Mouse (Mus musculus): Measurements from ENCODE around the gene Map3k5. TPM values are rescaled to one million over a fixed set of nuclear protein-coding genes. Genes with fewer than 3 reads are reported as not detected.
"Not testable (repeated sequence)": the region's sequence is repeated elsewhere in the genome, so short reads cannot be mapped to it uniquely, and the experiment has no call there.

Map3k5 gene
- polyA plus RNA-seq, 1 experiment from 2014 or later, result 4.2 TPM

GRCm38 (mm10) chr10:19963206-19963605 lies 28.9 kb downstream of the Map3k5 start:
- Histone ChIP-seq H3K4me2 (no peak overlapping the region), H3K4me3 (ENCODE audit: low read depth, low read length) (no peak overlapping the region), H3K9ac (ENCODE audit: low read depth, low read length) (no peak overlapping the region), H3K9me3 (replicated peaks; ENCODE audit: control insufficient read depth, low read length) (no peaks in the 10 kb centered on the region), H3K27me3 (ENCODE audit: control insufficient read depth, insufficient read depth, low read length) (no peaks in the 10 kb centered on the region), H3K4me1 (ENCODE audit: control insufficient read depth, insufficient read depth, low read length) (peaks cover 3% of the 10 kb centered on the region), H3K27ac (ENCODE audit: low read depth, low read length) (no peak overlapping the region), H3K36me3 (ENCODE audit: control insufficient read depth, insufficient read depth, low read length) (no peaks in the 10 kb centered on the region)
- no peak for ATAC-seq (replicated peaks; ENCODE audit: insufficient number of reproducible peaks, low FRiP score, low TSS enrichment)
- 38% methylated on average over 1 of the region's 1 CpGs for WGBS (ENCODE audit: insufficient replicate concordance)

GRCm38 (mm10) chr10:19964105-19964504 lies 29.8 kb downstream of the Map3k5 start:
- Histone ChIP-seq H3K9me3 (replicated peaks; ENCODE audit: control insufficient read depth, low read length) (no peaks in the 10 kb centered on the region), H3K9ac (ENCODE audit: low read depth, low read length) (no peak overlapping the region), H3K27ac (ENCODE audit: low read depth, low read length) (no peak overlapping the region), H3K4me2 (no peak overlapping the region), H3K36me3 (ENCODE audit: control insufficient read depth, insufficient read depth, low read length) (no peaks in the 10 kb centered on the region), H3K4me1 (ENCODE audit: control insufficient read depth, insufficient read depth, low read length) (peaks cover 3% of the 10 kb centered on the region; the same call in 1 of the 2 replicates), H3K27me3 (ENCODE audit: control insufficient read depth, insufficient read depth, low read length) (no peaks in the 10 kb centered on the region), H3K4me3 (ENCODE audit: low read depth, low read length) (no peak overlapping the region)
- 85% methylated on average over 4 of the region's 4 CpGs for WGBS (ENCODE audit: insufficient replicate concordance)
- no peak for ATAC-seq (replicated peaks; ENCODE audit: insufficient number of reproducible peaks, low FRiP score, low TSS enrichment)

GRCm38 (mm10) chr10:19966597-19966996 lies 32.3 kb downstream of the Map3k5 start:
- Histone ChIP-seq H3K27ac (ENCODE audit: low read depth, low read length) (no peak overlapping the region), H3K4me3 (ENCODE audit: low read depth, low read length) (no peak overlapping the region), H3K27me3 (ENCODE audit: control insufficient read depth, insufficient read depth, low read length) (no peaks in the 10 kb centered on the region), H3K4me2 (no peak overlapping the region), H3K9ac (ENCODE audit: low read depth, low read length) (no peak overlapping the region), H3K36me3 (ENCODE audit: control insufficient read depth, insufficient read depth, low read length) (no peaks in the 10 kb centered on the region), H3K9me3 (replicated peaks; ENCODE audit: control insufficient read depth, low read length) (no peaks in the 10 kb centered on the region), H3K4me1 (ENCODE audit: control insufficient read depth, insufficient read depth, low read length) (peaks cover 3% of the 10 kb centered on the region; the same call in 1 of the 2 replicates)
- ATAC-seq (replicated peaks; ENCODE audit: insufficient number of reproducible peaks, low FRiP score, low TSS enrichment), result no peak
- 84% methylated on average over 6 of the region's 6 CpGs for WGBS (ENCODE audit: insufficient replicate concordance)

- H3K36me3 ChIP-seq (ENCODE audit: control insufficient read depth, insufficient read depth, low read length), result no peaks in the 10 kb centered on the region
- no peak overlapping the region for H3K27ac ChIP-seq (ENCODE audit: low read depth, low read length)
- H3K9ac ChIP-seq (ENCODE audit: low read depth, low read length), result no peak overlapping the region
- no peaks in the 10 kb centered on the region for H3K27me3 ChIP-seq (ENCODE audit: control insufficient read depth, insufficient read depth, low read length)
- no peak overlapping the region for H3K4me2 ChIP-seq
- peaks cover 3% of the 10 kb centered on the region; the same call in 1 of the 2 replicates for H3K4me1 ChIP-seq (ENCODE audit: control insufficient read depth, insufficient read depth, low read length)
- WGBS (ENCODE audit: insufficient replicate concordance), result 81% methylated on average over 8 of the region's 8 CpGs
- ATAC-seq (replicated peaks; ENCODE audit: insufficient number of reproducible peaks, low FRiP score, low TSS enrichment), result no peak
- H3K9me3 ChIP-seq (replicated peaks; ENCODE audit: control insufficient read depth, low read length), result no peaks in the 10 kb centered on the region
- H3K4me3 ChIP-seq (ENCODE audit: low read depth, low read length), result no peak overlapping the region
These were observed 34.2 kb downstream of the Map3k5 start for GRCm38 (mm10) chr10:19968445-19968844.

- H3K4me1 ChIP-seq (ENCODE audit: control insufficient read depth, insufficient read depth, low read length), result peaks cover 9% of the 10 kb centered on the region; the same call in 1 of the 2 replicates
- no peaks in the 10 kb centered on the region for H3K27me3 ChIP-seq (ENCODE audit: control insufficient read depth, insufficient read depth, low read length)
- no peak overlapping the region for H3K4me2 ChIP-seq
- ATAC-seq (replicated peaks; ENCODE audit: insufficient number of reproducible peaks, low FRiP score, low TSS enrichment), result no peak
- no peak overlapping the region for H3K9ac ChIP-seq (ENCODE audit: low read depth, low read length)
- H3K36me3 ChIP-seq (ENCODE audit: control insufficient read depth, insufficient read depth, low read length), result no peaks in the 10 kb centered on the region
- no peaks in the 10 kb centered on the region for H3K9me3 ChIP-seq (replicated peaks; ENCODE audit: control insufficient read depth, low read length)
- H3K27ac ChIP-seq (ENCODE audit: low read depth, low read length), result no peak overlapping the region
- WGBS (ENCODE audit: insufficient replicate concordance), result 87% methylated on average over 14 of the region's 14 CpGs
- H3K4me3 ChIP-seq (ENCODE audit: low read depth, low read length), result no peak overlapping the region
These were observed 35.7 kb downstream of the Map3k5 start for GRCm38 (mm10) chr10:19969831-19970460.

GRCm38 (mm10) chr10:19971491-19971890 lies 37.2 kb downstream of the Map3k5 start:
- H3K4me3 ChIP-seq (ENCODE audit: low read depth, low read length); H3K4me2 ChIP-seq; H3K9me3 ChIP-seq (replicated peaks; ENCODE audit: control insufficient read depth, low read length); ATAC-seq (replicated peaks; ENCODE audit: insufficient number of reproducible peaks, low FRiP score, low TSS enrichment); H3K4me1 ChIP-seq (ENCODE audit: control insufficient read depth, insufficient read depth, low read length); H3K27me3 ChIP-seq (ENCODE audit: control insufficient read depth, insufficient read depth, low read length); H3K36me3 ChIP-seq (ENCODE audit: control insufficient read depth, insufficient read depth, low read length); H3K27ac ChIP-seq (ENCODE audit: low read depth, low read length); H3K9ac ChIP-seq (ENCODE audit: low read depth, low read length): not testable (repeated sequence)
- 65% methylated on average over 6 of the region's 7 CpGs for WGBS (ENCODE audit: insufficient replicate concordance)

GRCm38 (mm10) chr10:19973321-19974108 lies 39.2 kb downstream of the Map3k5 start:
- H3K27me3 ChIP-seq (ENCODE audit: control insufficient read depth, insufficient read depth, low read length), result no peaks in the 10 kb centered on the region
- no peak overlapping the region for H3K27ac ChIP-seq (ENCODE audit: low read depth, low read length)
- H3K4me3 ChIP-seq (ENCODE audit: low read depth, low read length), result no peak overlapping the region
- no peak for ATAC-seq (replicated peaks; ENCODE audit: insufficient number of reproducible peaks, low FRiP score, low TSS enrichment)
- WGBS (ENCODE audit: insufficient replicate concordance), result 82% methylated on average over 12 of the region's 12 CpGs
- no peak overlapping the region for H3K9ac ChIP-seq (ENCODE audit: low read depth, low read length)
- no peaks in the 10 kb centered on the region for H3K9me3 ChIP-seq (replicated peaks; ENCODE audit: control insufficient read depth, low read length)
- H3K4me2 ChIP-seq, result no peak overlapping the region
- 0 out of 2 replicates have a peak, but pooled peaks cover 6% of the 10 kb centered on the region for H3K4me1 ChIP-seq (ENCODE audit: control insufficient read depth, insufficient read depth, low read length)
- no peaks in the 10 kb centered on the region for H3K36me3 ChIP-seq (ENCODE audit: control insufficient read depth, insufficient read depth, low read length)

- H3K4me2 ChIP-seq, result no peak overlapping the region
- H3K9ac ChIP-seq (ENCODE audit: low read depth, low read length), result no peak overlapping the region
- H3K27me3 ChIP-seq (ENCODE audit: control insufficient read depth, insufficient read depth, low read length), result no peaks in the 10 kb centered on the region
- H3K4me3 ChIP-seq (ENCODE audit: low read depth, low read length), result no peak overlapping the region
- ATAC-seq (replicated peaks; ENCODE audit: insufficient number of reproducible peaks, low FRiP score, low TSS enrichment), result no peak
- no peaks in the 10 kb centered on the region for H3K36me3 ChIP-seq (ENCODE audit: control insufficient read depth, insufficient read depth, low read length)
- peaks cover 10% of the 10 kb centered on the region; the same call in 1 of the 2 replicates for H3K4me1 ChIP-seq (ENCODE audit: control insufficient read depth, insufficient read depth, low read length)
- 71% methylated on average over 3 of the region's 3 CpGs for WGBS (ENCODE audit: insufficient replicate concordance)
- H3K9me3 ChIP-seq (replicated peaks; ENCODE audit: control insufficient read depth, low read length), result no peaks in the 10 kb centered on the region
- H3K27ac ChIP-seq (ENCODE audit: low read depth, low read length), result no peak overlapping the region
These were observed 43.3 kb downstream of the Map3k5 start for GRCm38 (mm10) chr10:19977557-19977956.

Data from heart, embryonic 11.5 days (tissue).